Comparison of ENCODE assay signal across 8 mouse cellular contexts in genomic region chr1:168382823-168383157, GRCm38 (mm10). TPM values are rescaled to one million over a fixed set of nuclear protein-coding genes. Genes with fewer than 3 reads are reported as not detected.
DNase-seq lines count a peak whose midpoint lies in the region; ATAC-seq and TF ChIP-seq lines count a peak whose summit lies in the region.

No protein-coding gene starts in this region.

- DNase-seq in hindbrain, embryonic 10.5 days (ENCODE audit: low spot score), result peak; percentile 72
- no peak for DNase-seq in hindbrain, postnatal 0 days (ENCODE audit: low spot score)
- DNase-seq in brain, embryonic 14.5 days (ENCODE audit: low read depth), result peak; percentile 81
- DNase-seq in B cell, adult 2 months, result no peak
- DNase-seq in left cerebral cortex, postnatal 4 days, result no peak
- DNase-seq in ovary, postnatal 36 days (ENCODE audit: low spot score), result no peak

- no peak for ATAC-seq in hindbrain, postnatal 0 days
- ATAC-seq in heart, embryonic 11.5 days (replicated peaks; ENCODE audit: insufficient number of reproducible peaks, low FRiP score, low TSS enrichment), result peak; percentile 71; the same call in 1 of the 2 replicates
- ATAC-seq in limb, embryonic 12.5 days (ENCODE audit: insufficient number of reproducible peaks, insufficient read depth, low FRiP score, low TSS enrichment, low read depth), result peak; percentile 61

- intact Hi-C loops in left cerebral cortex, postnatal 4 days (cut with DNase I), result no loop called here

- peak overlapping the region; percentile 89 for H3K27ac ChIP-seq in hindbrain, embryonic 10.5 days
- H3K27ac ChIP-seq in hindbrain, postnatal 0 days, result no peak overlapping the region
- H3K27ac ChIP-seq in heart, embryonic 11.5 days (ENCODE audit: low read depth, low read length), result peak overlapping the region; percentile 89
- H3K27ac ChIP-seq in limb, embryonic 12.5 days, result peak overlapping the region; percentile 87

- peaks cover 12% of the 10 kb centered on the region; the same call in 1 of the 2 replicates for H3K36me3 ChIP-seq in hindbrain, embryonic 10.5 days
- H3K36me3 ChIP-seq in hindbrain, postnatal 0 days (ENCODE audit: insufficient read depth, low read length), result no peaks in the 10 kb centered on the region
- H3K36me3 ChIP-seq in heart, embryonic 11.5 days (ENCODE audit: control insufficient read depth, insufficient read depth, low read length), result no peaks in the 10 kb centered on the region
- H3K36me3 ChIP-seq in limb, embryonic 12.5 days, result no peaks in the 10 kb centered on the region

- no peak for TF ChIP-seq CTCF in hindbrain, postnatal 0 days (IDR thresholded peaks at IDR 0.05; ENCODE audit: low read depth)
- no peak for TF ChIP-seq CTCF in brain, embryonic 14.5 days (IDR thresholded peaks at IDR 0.05; ENCODE audit: borderline replicate concordance, extremely low read depth, insufficient read depth, insufficient read length)

- H3K4me2 ChIP-seq in hindbrain, postnatal 0 days (ENCODE audit: low read depth, low read length), result no peak overlapping the region
- peak overlapping the region; percentile 31 for H3K4me2 ChIP-seq in heart, embryonic 11.5 days
- peak overlapping the region; percentile 33 for H3K4me2 ChIP-seq in limb, embryonic 12.5 days

- no peaks in the 10 kb centered on the region for H3K9me3 ChIP-seq in hindbrain, embryonic 10.5 days
- H3K9me3 ChIP-seq in hindbrain, postnatal 0 days (ENCODE audit: low read length), result no peaks in the 10 kb centered on the region
- H3K9me3 ChIP-seq in heart, embryonic 11.5 days (replicated peaks; ENCODE audit: control insufficient read depth, low read length), result no peaks in the 10 kb centered on the region
- H3K9me3 ChIP-seq in limb, embryonic 12.5 days, result no peaks in the 10 kb centered on the region

- H3K4me1 ChIP-seq in hindbrain, embryonic 10.5 days (replicated peaks), result peaks cover 93% of the 10 kb centered on the region
- 0 out of 2 replicates have a peak, but pooled peaks cover 19% of the 10 kb centered on the region for H3K4me1 ChIP-seq in hindbrain, postnatal 0 days (ENCODE audit: insufficient read depth, low read length)
- H3K4me1 ChIP-seq in heart, embryonic 11.5 days (ENCODE audit: control insufficient read depth, insufficient read depth, low read length), result peaks cover 68% of the 10 kb centered on the region
- H3K4me1 ChIP-seq in limb, embryonic 12.5 days (replicated peaks), result peaks cover 86% of the 10 kb centered on the region

- H3K9ac ChIP-seq in hindbrain, postnatal 0 days (replicated peaks; ENCODE audit: low read length), result no peak overlapping the region
- H3K9ac ChIP-seq in heart, embryonic 11.5 days (ENCODE audit: low read depth, low read length), result peak overlapping the region; percentile 28; the same call in 1 of the 2 replicates
- no peak overlapping the region for H3K9ac ChIP-seq in limb, embryonic 12.5 days (replicated peaks)

- H3K4me3 ChIP-seq in hindbrain, embryonic 10.5 days, result no peak overlapping the region
- no peak overlapping the region for H3K4me3 ChIP-seq in hindbrain, postnatal 0 days (ENCODE audit: low read length)
- H3K4me3 ChIP-seq in heart, embryonic 11.5 days (ENCODE audit: low read depth, low read length), result no peak overlapping the region
- no peak overlapping the region for H3K4me3 ChIP-seq in limb, embryonic 12.5 days (replicated peaks)

- TF ChIP-seq POLR2A in brain, embryonic 14.5 days (IDR thresholded peaks at IDR 0.05; ENCODE audit: borderline replicate concordance, extremely low read depth, insufficient read depth, insufficient read length, poor library complexity, severe bottlenecking), result no peak

- WGBS in hindbrain, embryonic 10.5 days, result 3% methylated on average over 4 of the region's 4 CpGs
- 19% methylated on average over 4 of the region's 4 CpGs for WGBS in hindbrain, postnatal 0 days
- 3% methylated on average over 4 of the region's 4 CpGs for WGBS in heart, embryonic 11.5 days (ENCODE audit: insufficient replicate concordance)
- whole genome bisulfite sequencing in limb, embryonic 12.5 days, result 0% methylated on average over 4 of the region's 4 CpGs

- H3K27me3 ChIP-seq in hindbrain, embryonic 10.5 days (ENCODE audit: insufficient read depth, poor library complexity, severe bottlenecking), result no peaks in the 10 kb centered on the region
- H3K27me3 ChIP-seq in hindbrain, postnatal 0 days (ENCODE audit: insufficient read depth, low read length), result no peaks in the 10 kb centered on the region
- H3K27me3 ChIP-seq in heart, embryonic 11.5 days (ENCODE audit: control insufficient read depth, insufficient read depth, low read length), result no peaks in the 10 kb centered on the region
- peaks cover 8% of the 10 kb centered on the region for H3K27me3 ChIP-seq in limb, embryonic 12.5 days

RNA-seq across cellular contexts. Expression of gene Pbx1, which starts 49.3 kb away (rescaled TPM):
- 34.4 and 35.4 TPM in 2 replicates for polyA plus RNA-seq in hindbrain, embryonic 10.5 days (2016; fragmentation: Nextera tagmentation; extraction: Ambion mirVana)
- 44.4 and 51.6 TPM in 2 replicates for total RNA-seq in hindbrain, postnatal 0 days (2014; rRNA removed)
- 33.5 and 37.6 TPM in 2 replicates for polyA plus RNA-seq in hindbrain, postnatal 0 days (2015; fragmentation: Nextera tagmentation; extraction: Ambion mirVana)
- 137 and 141 TPM in 2 replicates for polyA plus RNA-seq in brain, embryonic 14.5 days (2012; rRNA removed)
- 25.0 and 33.5 TPM in 2 replicates for polyA plus RNA-seq in heart, embryonic 11.5 days (2014; fragmentation: Nextera tagmentation; extraction: Ambion mirVana)
- polyA plus RNA-seq in limb, embryonic 12.5 days (2016; fragmentation: Nextera tagmentation; extraction: Ambion mirVana), result 30.9 and 32.9 TPM in 2 replicates
- 100 to 1,000 TPM; 284 to 303 TPM for total RNA-seq in left cerebral cortex, postnatal 4 days (2021)

Comparison
In these comparisons a context has a peak if more than half of its experiments do, and no peak if none do; other contexts are left out.
1. DNase-seq: peak in hindbrain, embryonic 10.5 days (single experiment) and brain, embryonic 14.5 days (single experiment); none in hindbrain, postnatal 0 days (single experiment), B cell, adult 2 months (0 of 2), left cerebral cortex, postnatal 4 days (single experiment) and ovary, postnatal 36 days (single experiment).